ENCODE assay signal across 35 mouse cellular contexts in genomic region chr12:75547174-75547573, GRCm38 (mm10).
"Had no signal": no experiment of that assay in that cellular context is flagged by ENCODE, and none has a peak within 500 bp of the region (broad histone marks: within the 10 kb centered on the region; RNA-seq: fewer than 3 reads in every experiment).

No protein-coding gene starts in this region.

- ATAC-seq: hindbrain, embryonic 16.5 days; hindbrain, postnatal 0 days; inflammation-experienced regulatory T-cells, adult 6 months; intestine, embryonic 15.5 days; intestine, embryonic 16.5 days; intestine, postnatal 0 days had no signal

- H3K4me2 ChIP-seq: heart, embryonic 11.5 days; heart, embryonic 12.5 days; heart, embryonic 13.5 days; heart, embryonic 15.5 days; hindbrain, embryonic 12.5 days; hindbrain, embryonic 13.5 days; hindbrain, embryonic 14.5 days; hindbrain, embryonic 15.5 days; intestine, embryonic 15.5 days; kidney, embryonic 15.5 days had no signal

- H3K36me3 ChIP-seq: heart, embryonic 10.5 days; heart, embryonic 12.5 days; heart, embryonic 13.5 days; heart, embryonic 15.5 days; hindbrain, embryonic 12.5 days; hindbrain, embryonic 13.5 days; hindbrain, embryonic 15.5 days; intestine, embryonic 15.5 days had no signal

- H3K27me3 ChIP-seq: heart, embryonic 12.5 days; heart, embryonic 13.5 days; heart, embryonic 15.5 days; hindbrain, embryonic 12.5 days; hindbrain, embryonic 13.5 days; hindbrain, embryonic 15.5 days; intestine, embryonic 15.5 days; kidney, embryonic 15.5 days had no signal

- H3K4me3 ChIP-seq: heart, embryonic 10.5 days; heart, embryonic 12.5 days; heart, embryonic 13.5 days; heart, embryonic 15.5 days; hindbrain, embryonic 10.5 days; hindbrain, embryonic 12.5 days; hindbrain, embryonic 13.5 days; hindbrain, embryonic 15.5 days; intestine, embryonic 15.5 days; kidney, embryonic 15.5 days; layer of hippocampus, adult 2 months had no signal

- H3K4me1 ChIP-seq: intestine, embryonic 15.5 days had no signal

- H3K9ac ChIP-seq: heart, embryonic 12.5 days; heart, embryonic 13.5 days; heart, embryonic 15.5 days; hindbrain, embryonic 12.5 days; hindbrain, embryonic 13.5 days; hindbrain, embryonic 14.5 days; hindbrain, embryonic 15.5 days; intestine, embryonic 15.5 days; kidney, embryonic 15.5 days had no signal

- H3K27ac ChIP-seq: heart, embryonic 10.5 days; heart, embryonic 13.5 days; heart, embryonic 15.5 days; hindbrain, embryonic 10.5 days; hindbrain, embryonic 12.5 days; hindbrain, embryonic 13.5 days; hindbrain, embryonic 14.5 days; hindbrain, embryonic 15.5 days; hindbrain, postnatal 0 days; intestine, embryonic 15.5 days; kidney, embryonic 15.5 days; kidney, postnatal 0 days; layer of hippocampus, adult 2 months had no signal

- DNase-seq: heart, postnatal 10 days; heart, postnatal 14 days; heart, postnatal 36 days; heart, postnatal 4 days; kidney, adult 11 months; kidney, adult 18-20 months; kidney, adult 2 months; kidney, adult 8-10 months; kidney, adult 9 months; kidney, postnatal 10 days; kidney, postnatal 14 days; kidney, postnatal 25 days; kidney, postnatal 36 days; kidney, postnatal 4 days; layer of hippocampus, adult 9-11 months; layer of hippocampus, postnatal 36 days had no signal

- H3K9me3 ChIP-seq: heart, embryonic 10.5 days; heart, embryonic 12.5 days; heart, embryonic 13.5 days; heart, embryonic 15.5 days; hindbrain, embryonic 10.5 days; hindbrain, embryonic 12.5 days; hindbrain, embryonic 13.5 days; hindbrain, embryonic 15.5 days; intestine, embryonic 15.5 days; kidney, embryonic 15.5 days had no signal
